Mouse (Mus musculus) thymus, postnatal 36 days (tissue): ENCODE results near the gene Ldah.

Source experiments
- DNase-seq, 2 experiments: peaks; one replicate each; pipeline ENCODE4 v3.0.0; 2022; ENCODE audit warnings: mixed read lengths in 2 of 2

Gene Ldah

GRCm38 (mm10) chr12:8316541-8316940 lies 108.6 kb downstream of the Ldah start:
- no peak for DNase-seq

GRCm38 (mm10) chr12:8320084-8320713 lies 112.3 kb downstream of the Ldah start:
- peak; percentile 55 to 67 for DNase-seq

GRCm38 (mm10) chr12:8321506-8321905 lies 113.6 kb downstream of the Ldah start:
- no peak for DNase-seq

GRCm38 (mm10) chr12:8324086-8324485 lies 116.2 kb downstream of the Ldah start:
- no peak for DNase-seq

GRCm38 (mm10) chr12:8325245-8325942 lies 117.5 kb downstream of the Ldah start:
- DNase-seq, result no peak

GRCm38 (mm10) chr12:8325943-8326522 lies 118.1 kb downstream of the Ldah start:
- no peak for DNase-seq

GRCm38 (mm10) chr12:8326825-8327674 lies 119.1 kb downstream of the Ldah start:
- DNase-seq, result peak; percentile 83 to 87

- DNase-seq, result no peak
These were observed 119.8 kb downstream of the Ldah start for GRCm38 (mm10) chr12:8327675-8328053.

GRCm38 (mm10) chr12:8329236-8329635 lies 121.3 kb downstream of the Ldah start:
- no peak for DNase-seq

GRCm38 (mm10) chr12:8331489-8332173 lies 123.7 kb downstream of the Ldah start:
- DNase-seq, result no peak

- no peak for DNase-seq
These were observed 124.3 kb downstream of the Ldah start for GRCm38 (mm10) chr12:8332174-8332542.

GRCm38 (mm10) chr12:8333617-8334016 lies 125.7 kb downstream of the Ldah start:
- no peak for DNase-seq

- DNase-seq, result no peak
These were observed 126.4 kb downstream of the Ldah start for GRCm38 (mm10) chr12:8334261-8334660.
